Mouse (Mus musculus): Measurements from ENCODE around the gene Susd1. TPM values are rescaled to one million over a fixed set of nuclear protein-coding genes. Genes with fewer than 3 reads are reported as not detected.

Gene Susd1
- total RNA-seq, 2 experiments from 2014 or later = 1.0 to 2.0 TPM

DNA sequence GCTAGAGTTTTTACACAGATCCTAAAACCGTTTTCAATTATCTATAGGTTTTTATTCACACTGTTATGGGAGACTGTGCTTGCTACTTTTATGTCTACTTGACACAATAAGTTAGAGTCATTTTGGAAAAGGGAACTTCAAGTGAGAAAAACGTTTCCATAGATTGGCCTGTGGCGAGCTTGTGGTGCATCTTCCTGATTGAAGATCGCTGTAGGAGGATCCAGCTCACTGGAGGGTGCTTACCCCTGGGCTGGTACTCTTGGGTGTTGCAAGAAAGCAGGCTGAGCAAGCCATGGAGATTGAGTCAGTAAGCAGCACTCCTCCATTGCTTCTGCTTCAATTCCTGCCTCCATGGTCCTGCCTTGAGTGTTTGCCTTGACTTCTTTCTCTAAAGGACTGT lies 2.5 kb downstream of the Susd1 start:
- intact Hi-C loops (cut with DNase I) = no loop called here
- DNase-seq = no peak

DNA sequence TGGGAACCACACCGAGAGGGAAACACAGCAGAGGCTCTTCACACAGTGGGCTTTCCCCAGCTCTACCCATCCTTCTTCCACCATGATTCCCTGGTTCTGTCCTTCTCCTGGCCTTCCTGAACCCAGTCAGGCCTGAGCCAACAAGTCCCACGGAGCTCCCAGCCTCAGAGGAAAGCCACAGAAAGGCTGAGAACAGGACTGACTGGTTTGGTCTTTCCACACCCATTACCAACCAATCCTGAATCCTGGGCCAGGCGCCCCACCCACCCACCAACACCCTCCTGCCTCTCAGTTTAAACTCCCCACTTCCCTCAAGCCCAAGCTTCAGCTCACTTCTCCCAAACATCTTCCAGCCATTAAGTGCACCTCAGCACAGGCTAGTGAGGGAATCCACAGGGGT lies 4.4 kb downstream of the Susd1 start:
- DNase-seq = no peak
- intact Hi-C loops (cut with DNase I) = no loop called here

DNA sequence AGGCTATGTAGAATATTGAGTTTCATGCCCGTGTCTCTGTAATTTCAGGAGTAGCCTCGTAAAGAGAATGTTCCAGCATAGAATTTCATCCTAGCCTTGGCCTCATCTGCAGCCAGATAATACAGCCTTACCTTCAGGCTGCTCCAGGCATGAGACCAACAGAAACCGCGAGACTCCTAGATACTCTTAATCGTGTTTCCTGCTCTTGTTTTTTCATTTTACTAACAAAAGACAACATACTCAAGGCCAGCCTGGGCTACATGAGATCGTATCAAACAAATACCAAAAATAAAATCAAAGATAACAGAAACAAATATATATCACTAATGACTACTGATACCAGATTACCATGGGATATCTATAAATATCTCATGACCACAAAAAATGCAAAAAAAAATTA lies 9.3 kb downstream of the Susd1 start:
- intact Hi-C loops (cut with DNase I) = no loop called here
- no peak for DNase-seq

DNA sequence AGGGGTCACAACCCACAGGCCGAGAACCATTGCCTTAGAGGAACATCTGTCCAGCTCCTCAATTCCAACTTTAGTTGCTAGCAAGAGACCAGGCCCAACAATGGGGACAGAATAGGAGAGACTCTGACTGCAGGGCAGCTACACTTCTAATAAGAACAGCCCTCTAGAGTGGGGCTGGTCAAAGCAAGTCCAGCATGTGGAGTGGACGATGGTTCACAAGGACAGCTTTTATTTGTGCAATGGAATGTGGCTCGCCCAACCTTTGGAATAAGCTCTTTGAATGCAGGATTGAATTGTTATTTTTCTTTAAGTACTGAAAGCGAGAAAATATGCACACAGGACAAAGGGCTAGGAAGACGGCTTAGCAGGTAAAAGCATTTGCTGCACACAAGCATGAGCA lies 12.0 kb downstream of the Susd1 start:
- no peak for DNase-seq
- intact Hi-C loops (cut with DNase I) = no loop called here

DNA sequence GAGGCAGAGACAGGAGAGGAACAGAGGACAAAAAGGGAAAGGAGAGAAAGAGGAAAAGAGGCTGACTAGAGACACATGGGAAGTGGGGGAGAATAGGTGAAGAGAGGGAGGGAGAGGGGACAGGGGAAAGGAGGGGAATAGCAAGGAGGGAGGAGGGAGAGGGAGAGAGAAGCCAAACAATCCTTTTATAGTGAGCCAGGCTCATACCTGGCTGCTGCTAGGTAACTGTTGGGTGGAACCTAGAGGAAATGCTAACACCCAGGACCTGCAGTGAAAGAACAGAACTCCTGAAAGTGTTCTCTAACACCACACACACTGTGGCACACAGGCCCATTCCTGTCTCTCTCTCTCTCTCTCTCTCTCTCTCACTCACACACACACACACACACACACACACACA lies 15.6 kb downstream of the Susd1 start:
- intact Hi-C loops (cut with DNase I) = no loop called here
- DNase-seq = no peak

DNA sequence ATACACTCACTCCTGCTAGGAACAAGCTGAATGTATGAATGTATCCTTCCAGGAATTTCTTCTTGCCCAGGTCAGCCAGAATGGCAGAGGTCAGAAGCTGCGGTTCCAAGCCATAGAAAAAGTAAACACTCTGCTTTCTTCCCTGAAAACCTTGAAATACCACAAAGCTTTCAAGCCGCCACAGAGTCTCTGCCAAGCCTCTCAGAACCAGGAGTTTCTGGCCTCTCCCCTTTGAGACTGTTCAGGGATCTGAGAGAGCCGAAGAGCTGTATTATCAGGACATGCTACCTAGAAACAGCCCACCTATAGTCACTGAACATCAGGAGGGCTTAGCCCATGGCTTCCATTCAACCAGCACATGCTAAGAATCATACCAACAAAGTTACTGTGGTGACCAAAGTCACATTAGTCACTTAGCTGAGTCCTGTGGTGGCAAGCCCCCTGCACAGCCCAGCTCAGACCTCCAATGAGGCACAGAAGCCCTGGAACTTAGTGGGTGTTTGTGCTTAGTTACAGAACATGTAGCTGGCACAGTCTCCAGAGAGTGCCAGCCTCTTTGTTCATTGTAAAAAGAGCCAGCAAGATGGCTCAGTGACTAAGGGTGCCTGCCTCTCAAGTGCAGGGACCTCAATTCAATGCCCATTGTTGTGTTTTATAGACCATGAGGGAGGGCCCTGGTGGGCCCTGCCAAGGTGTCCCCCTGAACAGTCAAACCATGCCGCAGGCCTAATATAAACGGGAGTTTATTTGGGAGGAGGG lies 16.2 kb downstream of the Susd1 start:
- no peak for DNase-seq
- intact Hi-C loops (cut with DNase I) = no loop called here

DNA sequence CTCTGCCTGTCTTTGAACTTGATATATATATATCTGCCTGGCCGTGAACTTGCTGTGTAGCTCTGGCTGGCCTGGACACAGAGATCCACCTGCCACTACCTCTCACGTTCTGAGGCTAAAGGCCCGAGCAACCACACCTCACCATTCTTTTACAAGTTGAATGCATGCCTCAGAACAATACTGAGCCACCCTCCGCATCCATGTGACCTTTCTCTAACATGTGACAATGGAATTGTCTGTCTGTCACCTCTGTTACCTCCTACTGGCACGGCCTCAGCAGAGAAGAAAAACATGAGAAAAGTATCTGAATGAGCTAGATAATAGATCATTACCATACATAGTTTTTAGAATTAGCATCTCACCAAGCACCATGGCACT lies 17.1 kb downstream of the Susd1 start:
- DNase-seq = no peak
- intact Hi-C loops (cut with DNase I) = no loop called here

DNA sequence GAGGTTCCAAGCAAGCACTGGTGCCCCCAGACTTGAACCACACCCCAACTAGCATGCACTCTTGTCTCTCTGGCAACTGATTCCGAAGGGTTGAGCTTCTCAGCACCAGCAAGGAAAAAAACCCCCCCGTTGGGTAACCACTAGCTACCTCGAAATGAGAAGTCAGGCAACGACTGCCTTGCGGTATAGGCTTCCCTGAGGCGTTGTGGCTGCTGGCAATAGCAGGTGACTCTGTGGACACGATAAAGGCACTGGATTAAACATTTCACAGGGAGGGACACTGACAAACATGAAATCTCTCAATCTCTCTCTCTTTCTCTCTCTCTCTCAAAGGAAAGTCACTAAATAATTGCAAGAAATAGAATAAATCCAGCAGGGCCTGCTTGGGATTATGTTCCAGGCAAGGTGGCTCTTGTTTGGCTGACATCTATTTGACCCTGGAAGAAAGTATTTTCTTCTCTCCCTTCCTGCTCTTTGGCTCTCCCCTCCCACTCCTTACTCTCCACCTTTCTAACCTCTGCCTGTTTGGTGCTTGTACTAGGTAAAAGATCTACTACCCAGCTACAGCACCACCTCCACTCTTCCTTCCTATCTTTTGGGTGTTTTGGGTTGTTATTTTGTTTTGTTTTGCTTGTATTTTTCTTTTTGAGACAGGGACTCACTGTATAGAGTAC lies 17.6 kb downstream of the Susd1 start:
- no peak for DNase-seq
- intact Hi-C loops (cut with DNase I) = no loop called here

DNA sequence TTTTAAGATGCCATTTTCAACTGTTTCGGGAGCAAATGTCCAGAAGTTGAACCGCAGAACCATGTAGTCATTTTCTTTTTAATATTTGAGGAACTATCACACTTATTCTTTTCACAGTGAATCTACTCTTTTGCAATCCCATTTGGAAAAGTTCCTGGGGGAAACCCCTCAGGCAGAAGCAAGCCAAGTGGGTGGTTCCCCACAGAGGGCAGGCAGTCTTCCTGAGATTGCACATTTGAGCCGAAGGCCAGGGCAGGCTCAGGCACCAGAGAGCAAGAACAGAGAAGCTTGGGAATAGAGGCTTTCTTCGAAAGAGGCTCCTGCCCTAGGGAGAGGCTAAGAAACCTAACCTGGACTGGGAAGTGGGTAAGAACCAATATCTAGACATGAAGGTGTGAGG lies 19.2 kb downstream of the Susd1 start:
- intact Hi-C loops (cut with DNase I) = no loop called here
- peak; percentile 19 to 24 for DNase-seq

DNA sequence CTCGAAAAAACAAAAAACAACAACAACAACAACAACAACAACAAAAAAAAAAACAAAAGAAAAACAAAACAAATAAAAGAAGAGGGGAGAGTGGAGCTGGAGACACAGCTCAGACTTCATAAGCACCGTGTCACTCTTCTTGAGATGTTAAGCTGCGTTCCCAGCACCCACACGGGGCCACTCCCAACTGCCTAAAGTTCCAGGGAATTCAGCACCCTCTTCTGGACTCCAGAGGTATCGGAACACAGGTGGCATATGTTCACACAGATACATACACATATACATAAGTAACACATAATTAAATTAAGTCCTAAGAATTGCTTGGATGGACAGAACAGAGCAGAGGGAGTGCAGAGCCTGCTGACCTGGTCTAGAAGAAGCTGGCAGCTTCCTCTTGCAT lies 25.0 kb downstream of the Susd1 start:
- intact Hi-C loops (cut with DNase I) = no loop called here
- DNase-seq = no peak

DNA sequence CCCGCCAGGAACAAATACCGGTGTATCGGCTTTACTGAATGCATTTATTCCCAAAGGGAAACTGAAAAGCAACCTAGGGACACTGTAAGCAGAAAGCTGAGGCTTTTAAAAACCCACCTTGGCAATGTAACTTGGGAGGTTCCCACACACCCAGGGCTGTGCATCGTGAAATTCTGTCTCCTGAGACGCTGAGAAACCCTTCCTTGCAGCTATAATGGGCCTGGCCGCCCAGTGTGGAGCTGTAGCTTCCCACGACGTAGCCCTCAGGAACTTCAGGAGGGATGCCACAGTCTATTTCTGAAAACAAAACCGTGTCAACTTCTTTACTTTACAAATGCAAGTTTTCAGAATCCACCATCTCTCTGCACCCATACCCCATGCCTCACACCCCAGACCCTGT lies 27.3 kb downstream of the Susd1 start:
- DNase-seq = no peak
- intact Hi-C loops (cut with DNase I) = no loop called here

DNA sequence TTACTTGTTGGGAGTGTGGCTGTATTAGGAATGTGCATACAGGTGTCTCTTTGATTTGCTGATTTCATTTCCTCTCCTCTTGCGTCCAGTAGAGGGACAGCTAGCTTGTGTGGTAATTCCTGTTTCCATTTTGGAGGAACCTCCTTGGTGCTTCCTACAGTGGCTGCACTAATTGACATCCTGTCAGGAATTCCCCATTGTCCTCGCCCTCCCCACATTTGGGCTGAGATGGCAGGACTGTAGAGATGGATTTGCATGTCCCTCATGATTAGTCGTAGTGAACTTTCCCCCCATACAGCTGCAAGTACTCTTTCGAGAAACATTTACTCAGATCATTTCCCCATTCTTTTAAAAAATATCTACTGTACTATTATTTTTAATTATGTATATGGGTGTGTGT lies 30.7 kb downstream of the Susd1 start:
- intact Hi-C loops (cut with DNase I) = no loop called here
- no peak for DNase-seq

DNA sequence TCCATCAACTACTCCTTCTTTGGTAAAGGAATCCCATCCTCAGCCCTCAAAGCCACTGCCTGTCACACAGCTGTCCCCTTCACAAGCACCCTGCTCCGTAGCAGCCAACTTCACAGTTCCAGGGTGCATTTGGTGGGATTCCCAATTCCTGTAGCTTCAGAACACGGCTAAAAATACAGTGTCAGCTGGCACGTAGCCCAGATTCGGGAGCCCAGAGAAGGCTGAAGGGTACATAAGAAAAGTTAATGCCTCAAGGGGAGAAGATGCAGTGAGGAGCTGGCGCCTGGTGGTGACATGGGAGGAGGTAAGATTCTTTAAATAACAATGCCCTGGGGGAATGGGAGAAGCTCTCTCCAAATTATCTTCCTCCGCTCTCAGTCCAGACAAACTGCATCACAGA lies 34.1 kb downstream of the Susd1 start:
- DNase-seq = peak; percentile 21 to 46

DNA sequence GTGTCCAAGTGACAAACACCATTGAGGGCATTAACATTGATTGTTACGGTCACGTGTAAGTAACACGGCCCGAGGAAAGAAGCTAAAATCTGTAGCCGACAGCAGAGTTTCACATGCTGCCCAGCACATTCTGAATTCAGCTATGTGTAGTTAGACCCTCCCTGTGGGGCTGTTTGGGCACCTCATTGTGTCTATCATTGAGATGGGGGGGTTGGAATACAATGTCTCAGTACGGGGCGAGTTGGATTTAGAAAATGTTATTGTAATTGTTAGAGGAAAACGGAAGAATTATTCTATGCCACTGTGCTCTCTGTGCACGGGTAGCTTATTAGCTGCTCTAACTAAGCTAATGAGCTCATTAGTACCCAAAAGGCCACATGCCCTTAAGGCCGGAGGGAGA lies 37.5 kb downstream of the Susd1 start:
- intact Hi-C loops (cut with DNase I) = no loop called here
- DNase-seq = no peak

More for the DNA sequence above, 34.1 kb downstream of the Susd1 start:
- intact Hi-C loops (cut with DNase I) = no loop called here

DNA sequence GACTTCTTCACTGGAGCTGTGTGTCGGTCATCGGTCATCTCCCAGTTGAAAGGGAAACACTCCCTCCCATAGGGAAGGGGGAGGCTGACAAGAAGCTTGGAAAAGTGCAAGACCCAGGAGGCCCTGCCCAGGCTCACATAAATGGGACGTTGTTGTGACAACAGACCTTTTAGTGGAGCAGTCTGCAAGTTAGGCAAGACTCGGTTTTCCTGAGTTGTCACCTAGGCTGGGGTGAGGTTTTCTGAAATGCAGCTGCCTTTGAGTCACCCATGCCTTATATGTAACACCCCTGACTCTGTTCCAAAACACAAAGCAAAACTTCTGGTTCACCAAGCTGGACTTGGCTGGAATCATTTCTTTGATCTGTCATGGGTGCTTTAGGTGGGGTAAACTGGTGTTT lies 39.1 kb downstream of the Susd1 start:
- DNase-seq = no peak
- intact Hi-C loops (cut with DNase I) = no loop called here

DNA sequence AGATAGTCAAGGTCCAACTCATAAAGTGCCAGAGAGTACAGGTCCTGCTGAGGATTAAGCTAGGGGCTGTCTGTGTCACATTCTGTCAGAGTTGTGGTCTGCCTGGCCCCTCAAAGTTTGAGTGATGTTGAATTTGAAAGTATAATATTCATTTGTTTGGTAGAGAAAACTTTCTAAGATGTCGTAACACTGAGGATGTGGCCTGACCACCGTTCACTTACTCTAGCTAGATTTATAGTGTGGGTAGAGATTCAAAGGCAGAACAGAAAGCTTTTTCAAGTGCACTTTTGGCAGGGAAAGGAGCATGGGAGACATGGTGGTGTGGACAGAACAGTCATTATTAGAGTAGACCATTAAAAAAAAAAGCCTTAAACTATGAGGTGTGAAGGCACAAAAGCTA lies 42.9 kb downstream of the Susd1 start:
- intact Hi-C loops (cut with DNase I) = no loop called here
- no peak for DNase-seq

DNA sequence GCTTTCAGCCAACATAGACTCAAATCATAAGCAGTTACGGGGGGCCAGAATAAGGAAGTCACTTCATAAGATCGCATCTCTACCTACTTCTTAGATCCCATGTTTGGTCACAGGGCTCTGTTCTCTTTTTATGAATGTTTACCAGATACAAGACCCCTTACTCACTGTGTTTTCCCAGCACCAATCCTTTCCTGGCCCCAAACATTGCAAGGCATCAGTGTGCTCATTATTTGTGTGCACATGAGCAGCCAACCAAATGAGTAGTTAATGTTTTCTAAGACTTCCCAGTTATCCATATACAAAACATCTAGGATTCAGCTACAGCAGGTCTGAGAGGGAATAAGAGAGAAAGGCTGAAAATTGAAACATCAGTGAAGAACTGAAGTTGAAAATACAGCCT lies 44.3 kb downstream of the Susd1 start:
- no peak for DNase-seq
- intact Hi-C loops (cut with DNase I) = no loop called here

DNA sequence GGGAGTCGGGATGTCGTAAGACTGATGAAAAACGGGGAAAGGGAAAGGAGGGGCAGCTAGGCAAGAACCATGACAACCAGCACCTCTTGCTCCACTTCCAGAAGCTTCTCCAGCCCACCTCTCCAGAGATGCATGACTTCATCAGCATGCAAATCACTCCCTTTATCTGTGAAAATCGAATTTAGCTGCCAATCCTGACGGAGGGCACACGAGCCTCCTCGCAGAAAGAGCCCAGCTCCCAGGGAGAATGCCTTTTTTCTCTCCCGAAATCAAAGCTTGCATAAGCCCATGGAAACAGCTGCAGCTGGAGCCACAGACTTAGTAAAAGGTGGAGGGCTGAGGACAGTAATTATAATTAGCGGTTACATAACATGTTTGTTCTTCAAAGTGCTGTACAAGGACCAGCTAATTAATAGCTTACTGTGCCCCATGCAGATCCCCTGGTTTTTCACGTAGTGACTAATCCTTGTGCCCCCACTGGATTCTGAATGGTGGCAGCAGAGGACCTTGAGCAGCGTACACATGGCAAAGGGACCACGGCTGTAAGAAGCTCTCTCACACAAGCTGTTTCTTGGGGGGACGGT lies 49.9 kb downstream of the Susd1 start:
- intact Hi-C loops (cut with DNase I) = no loop called here
- DNase-seq = no peak

DNA sequence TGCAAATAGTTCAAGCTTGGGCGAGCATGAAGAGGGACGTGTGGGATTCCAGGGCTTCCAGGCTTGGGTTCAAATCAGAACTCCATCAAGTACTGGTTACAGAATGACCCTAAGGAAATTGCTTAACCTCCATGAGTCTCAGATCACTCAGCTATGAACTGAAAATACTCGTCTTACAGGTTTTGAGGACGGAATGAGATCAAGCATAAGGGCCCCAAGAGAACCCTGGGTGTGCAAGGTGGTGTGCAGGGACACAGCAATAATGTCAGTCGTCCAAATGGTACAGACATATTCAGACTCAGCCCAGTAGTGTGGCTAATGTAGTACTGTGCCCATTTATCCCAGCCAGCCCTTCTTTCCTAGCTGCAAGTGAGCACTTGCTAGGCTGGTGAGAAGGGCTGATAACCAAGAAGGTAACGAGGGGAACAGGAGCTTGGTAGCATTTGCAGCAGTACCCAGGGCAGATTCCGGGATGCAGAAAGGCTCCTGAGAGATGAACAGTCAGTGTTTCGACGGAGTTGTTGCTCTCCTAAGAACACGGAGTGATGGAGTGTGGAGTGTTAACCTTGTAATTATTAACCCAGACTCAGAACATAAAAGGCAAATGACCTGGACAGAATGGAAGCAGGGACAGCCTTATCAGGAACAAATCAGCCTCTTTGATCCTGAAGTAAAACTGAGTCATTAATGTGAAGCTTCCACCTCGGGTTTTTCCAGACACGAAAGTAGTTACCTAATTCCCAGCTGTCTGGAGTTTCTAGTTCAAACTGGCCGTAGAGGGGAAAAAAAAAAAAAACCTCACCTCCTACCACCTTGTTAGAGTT lies 50.8 kb downstream of the Susd1 start:
- DNase-seq = no peak
- intact Hi-C loops (cut with DNase I) = no loop called here

DNA sequence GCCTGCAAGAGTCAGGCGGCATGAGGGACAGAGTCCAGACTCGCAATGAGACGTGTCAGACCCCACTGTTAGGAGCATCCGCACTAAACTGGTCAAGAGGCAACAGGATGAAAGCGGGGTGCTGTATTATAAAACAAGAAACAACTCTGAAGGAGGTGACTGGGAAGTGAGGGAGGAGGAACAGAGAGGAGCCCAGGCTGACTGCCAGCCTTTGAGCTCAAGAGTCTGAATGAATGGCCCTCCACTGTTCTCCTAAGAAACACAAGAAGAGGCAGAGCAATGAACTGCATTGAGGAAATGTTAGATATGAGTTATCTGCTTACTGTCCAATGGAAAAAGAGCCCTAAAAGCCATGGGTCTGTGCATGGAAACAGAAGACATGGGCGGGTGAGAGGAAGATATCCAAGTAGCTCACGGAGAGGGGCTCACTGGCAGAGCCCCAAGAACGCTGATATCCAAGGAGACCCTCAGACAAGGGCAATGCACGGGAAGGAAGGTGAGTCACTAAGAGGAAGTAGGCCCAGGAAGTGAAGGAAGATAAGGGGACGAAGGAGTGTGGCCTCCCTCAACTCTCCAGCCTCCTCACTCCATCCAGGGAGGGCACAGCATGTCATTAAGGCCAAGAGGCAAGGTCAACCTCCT lies 53.1 kb downstream of the Susd1 start:
- intact Hi-C loops (cut with DNase I) = no loop called here
- DNase-seq = no peak

DNA sequence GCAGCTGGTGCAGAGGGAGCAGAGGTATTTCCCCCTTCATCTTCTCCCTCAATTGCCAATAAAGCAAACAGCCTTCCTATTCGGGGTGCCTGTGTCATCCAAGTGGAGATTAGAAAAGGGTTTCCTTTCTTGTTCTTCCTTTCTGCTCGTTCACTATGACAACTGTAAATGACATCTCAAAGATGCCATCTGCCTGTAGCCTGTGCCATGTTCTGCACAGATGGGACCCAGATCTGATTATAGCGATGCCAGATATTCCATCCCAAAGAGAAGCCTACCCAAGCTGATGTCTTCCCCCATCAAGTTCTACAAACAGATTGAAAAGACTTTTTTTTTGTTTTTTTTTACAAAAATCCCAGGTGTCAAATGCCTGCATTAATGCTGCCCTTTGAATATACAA lies 54.6 kb downstream of the Susd1 start:
- intact Hi-C loops (cut with DNase I) = no loop called here
- DNase-seq = no peak
